Mouse (Mus musculus): Measurements from ENCODE around the gene Itprid1.

DNA sequence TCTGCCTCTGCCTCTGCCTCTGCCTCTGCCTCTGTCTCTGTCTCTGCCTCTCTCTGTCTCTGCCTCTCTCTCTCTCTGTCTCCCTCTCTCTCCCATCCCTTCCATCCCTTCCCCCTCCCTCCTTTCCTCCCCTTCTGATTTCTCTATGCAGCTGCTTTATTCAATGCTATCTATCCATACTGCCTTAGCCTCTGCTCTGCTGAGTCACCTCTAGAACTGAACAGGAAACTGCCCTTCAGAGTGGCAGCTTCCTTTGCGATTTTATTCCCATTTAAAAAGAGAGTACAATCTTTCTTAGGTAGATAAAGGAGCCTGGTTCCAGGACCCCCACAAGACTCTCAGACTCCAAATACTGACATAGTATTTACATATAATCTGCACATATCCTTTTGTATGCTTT, 47.1 kb upstream of the Itprid1 start:
- no peak for TF ChIP-seq POLR2A (IDR thresholded peaks at IDR 0.05; ENCODE audit: insufficient read depth, low read depth, low read length)
- no peak for TF ChIP-seq CTCF (IDR thresholded peaks at IDR 0.05; ENCODE audit: insufficient read depth, low read depth, low read length)
